25 mouse cellular contexts compared by ENCODE assay signal in genomic region chr17:31782251-31782650, GRCm38 (mm10).
DNase-seq lines count a peak whose midpoint lies in the region; ATAC-seq lines count a peak whose summit lies in the region.
"Had no signal": no experiment of that assay in that cellular context is flagged by ENCODE, and none has a peak within 500 bp of the region (broad histone marks: within the 10 kb centered on the region; RNA-seq: fewer than 3 reads in every experiment).

No protein-coding gene starts in this region.

- 0 out of 2 replicates have a peak overlapping the region, but pooled peaks have one; percentile 18 for H3K27ac ChIP-seq in hindbrain, embryonic 10.5 days
- no peak overlapping the region for H3K27ac ChIP-seq in hindbrain, embryonic 16.5 days (ENCODE audit: low read depth, low read length)
- no peak overlapping the region for H3K27ac ChIP-seq in stomach, embryonic 16.5 days (ENCODE audit: low read length)
- H3K27ac ChIP-seq: forebrain, embryonic 13.5 days; heart, embryonic 13.5 days; layer of hippocampus, adult 2 months; limb, embryonic 12.5 days; liver, embryonic 13.5 days; stomach, embryonic 15.5 days had no signal

- H3K9me3 ChIP-seq in hindbrain, embryonic 10.5 days = no peaks in the 10 kb centered on the region
- no peaks in the 10 kb centered on the region for H3K9me3 ChIP-seq in hindbrain, embryonic 16.5 days (ENCODE audit: control insufficient read depth, low read length)
- no peaks in the 10 kb centered on the region for H3K9me3 ChIP-seq in stomach, embryonic 16.5 days (replicated peaks; ENCODE audit: control insufficient read depth, low read length)
- H3K9me3 ChIP-seq: forebrain, embryonic 13.5 days; G1E; heart, embryonic 13.5 days; limb, embryonic 12.5 days; liver, embryonic 13.5 days; stomach, embryonic 15.5 days had no signal

- WGBS in hindbrain, embryonic 10.5 days = 80% methylated on average over 6 of the region's 6 CpGs
- WGBS in hindbrain, embryonic 16.5 days = 83% methylated on average over 6 of the region's 6 CpGs
- 60% methylated on average over 6 of the region's 6 CpGs for WGBS in stomach, embryonic 16.5 days

- no peak overlapping the region for H3K4me2 ChIP-seq in hindbrain, embryonic 16.5 days (ENCODE audit: low read length)
- no peak overlapping the region for H3K4me2 ChIP-seq in stomach, embryonic 16.5 days (ENCODE audit: low read depth, low read length)
- H3K4me2 ChIP-seq: forebrain, embryonic 13.5 days; heart, embryonic 13.5 days; limb, embryonic 12.5 days; liver, embryonic 13.5 days; lung, embryonic 14.5 days; midbrain, embryonic 11.5 days; stomach, embryonic 15.5 days had no signal

- peak; percentile 97 for DNase-seq in heart, adult 11 months
- DNase-seq in heart, postnatal 4 days = no peak
- DNase-seq in hindbrain, embryonic 10.5 days (ENCODE audit: low spot score) = no peak
- DNase-seq in ES-CJ7 (ENCODE audit: low read depth, low spot score) = peak; percentile 8
- no peak for DNase-seq in left cerebral cortex, postnatal 36 days (ENCODE audit: low spot score in 2 of 2)
- DNase-seq: adrenal gland, postnatal 10 days; cerebellum, adult 2 months; cerebellum, postnatal 25 days; embryo, embryonic 11 days; gastrocnemius, postnatal 10 days; liver, embryonic 13.5 days; lung, embryonic 14.5 days; thymus, adult 2 months; thymus, postnatal 4 days had no signal

- ATAC-seq in hindbrain, embryonic 16.5 days = no peak
- ATAC-seq in stomach, embryonic 16.5 days (ENCODE audit: insufficient read depth, low FRiP score) = 0 out of 2 replicates have a peak, but pooled peaks have one; percentile 2
- ATAC-seq: forebrain, embryonic 13.5 days; intestine, postnatal 0 days; Patski had no signal

- peaks cover 35% of the 10 kb centered on the region for H3K4me1 ChIP-seq in hindbrain, embryonic 10.5 days (replicated peaks)
- H3K4me1 ChIP-seq in hindbrain, embryonic 16.5 days (ENCODE audit: control insufficient read depth, insufficient read depth, low read depth, low read length) = peaks cover 3% of the 10 kb centered on the region; the same call in 1 of the 2 replicates
- peaks cover 24% of the 10 kb centered on the region for H3K4me1 ChIP-seq in stomach, embryonic 16.5 days (ENCODE audit: control insufficient read depth, insufficient read depth, low read length)

- intact Hi-C loops in left cerebral cortex, postnatal 36 days (cut with DNase I) = no loop called here

- no peaks in the 10 kb centered on the region for H3K36me3 ChIP-seq in hindbrain, embryonic 10.5 days
- no peaks in the 10 kb centered on the region for H3K36me3 ChIP-seq in hindbrain, embryonic 16.5 days (ENCODE audit: control insufficient read depth, insufficient read depth, low read length)
- no peaks in the 10 kb centered on the region for H3K36me3 ChIP-seq in stomach, embryonic 16.5 days (ENCODE audit: control insufficient read depth, insufficient read depth, low read length)
- H3K36me3 ChIP-seq: G1E; heart, embryonic 13.5 days; limb, embryonic 12.5 days; liver, embryonic 13.5 days; stomach, embryonic 15.5 days had no signal

- H3K9ac ChIP-seq in hindbrain, embryonic 16.5 days (ENCODE audit: low read depth, low read length) = no peak overlapping the region
- H3K9ac ChIP-seq in stomach, embryonic 16.5 days (ENCODE audit: low read length) = no peak overlapping the region
- H3K9ac ChIP-seq: forebrain, embryonic 13.5 days; heart, embryonic 13.5 days; limb, embryonic 12.5 days; liver, embryonic 13.5 days; lung, embryonic 14.5 days; stomach, embryonic 15.5 days had no signal

- no peak overlapping the region for H3K4me3 ChIP-seq in hindbrain, embryonic 10.5 days
- no peak overlapping the region for H3K4me3 ChIP-seq in hindbrain, embryonic 16.5 days (ENCODE audit: low read length)
- H3K4me3 ChIP-seq in stomach, embryonic 16.5 days (replicated peaks; ENCODE audit: low read length) = no peak overlapping the region
- H3K4me3 ChIP-seq: forebrain, embryonic 13.5 days; heart, embryonic 13.5 days; layer of hippocampus, adult 2 months; limb, embryonic 12.5 days; liver, embryonic 13.5 days; stomach, embryonic 15.5 days had no signal

- no peaks in the 10 kb centered on the region for H3K27me3 ChIP-seq in hindbrain, embryonic 10.5 days (ENCODE audit: insufficient read depth, poor library complexity, severe bottlenecking)
- no peaks in the 10 kb centered on the region for H3K27me3 ChIP-seq in hindbrain, embryonic 16.5 days (replicated peaks; ENCODE audit: control insufficient read depth, insufficient read depth, low read length)
- no peaks in the 10 kb centered on the region for H3K27me3 ChIP-seq in stomach, embryonic 16.5 days (ENCODE audit: control insufficient read depth, insufficient read depth, low read length)
- H3K27me3 ChIP-seq: forebrain, embryonic 13.5 days; heart, embryonic 13.5 days; limb, embryonic 12.5 days; liver, embryonic 13.5 days; Patski; stomach, embryonic 15.5 days had no signal

Comparison
In these comparisons a context has a peak if more than half of its experiments do, and no peak if none do; other contexts are left out.
1. DNase-seq: peak in heart, adult 11 months (single experiment) and ES-CJ7 (single experiment); none in heart, postnatal 4 days (single experiment), hindbrain, embryonic 10.5 days (single experiment) and left cerebral cortex, postnatal 36 days (0 of 2).